Comparison of ENCODE assay signal across 24 mouse cellular contexts in genomic region chr12:104388477-104388876, GRCm38 (mm10). TPM values are rescaled to one million over a fixed set of nuclear protein-coding genes. Genes with fewer than 3 reads are reported as not detected.
"Had no signal": no experiment of that assay in that cellular context is flagged by ENCODE, and none has a peak within 500 bp of the region (broad histone marks: within the 10 kb centered on the region; RNA-seq: fewer than 3 reads in every experiment).

No protein-coding gene starts in this region.

- ATAC-seq: lung, postnatal 0 days; midbrain, embryonic 16.5 days had no signal

- H3K4me2 ChIP-seq: lung, embryonic 15.5 days; midbrain, embryonic 12.5 days; neural tube, embryonic 12.5 days; stomach, embryonic 15.5 days had no signal

- H3K36me3 ChIP-seq: lung, embryonic 15.5 days; midbrain, embryonic 12.5 days; neural tube, embryonic 12.5 days; stomach, embryonic 15.5 days had no signal

- H3K27me3 ChIP-seq: lung, embryonic 15.5 days; midbrain, embryonic 12.5 days; neural tube, embryonic 12.5 days; stomach, embryonic 15.5 days had no signal

- H3K4me1 ChIP-seq: lung, embryonic 15.5 days; midbrain, embryonic 12.5 days; neural tube, embryonic 12.5 days; stomach, embryonic 15.5 days had no signal

- H3K27ac ChIP-seq: liver, embryonic 14.5 days; lung, embryonic 15.5 days; macrophage; midbrain, embryonic 12.5 days; neural tube, embryonic 12.5 days; stomach, embryonic 15.5 days; stomach, postnatal 0 days had no signal

- DNase-seq: lung, adult 2 months; lung, postnatal 14 days; lung, postnatal 36 days; midbrain, embryonic 14.5 days; right cerebral cortex, postnatal 14 days; thymus, adult 2 months; thymus, postnatal 25 days; thymus, postnatal 4 days had no signal

- H3K4me3 ChIP-seq: lung, embryonic 15.5 days; megakaryocyte, embryonic 14.5 days; midbrain, embryonic 12.5 days; neural tube, embryonic 12.5 days; stomach, embryonic 15.5 days had no signal

- H3K9ac ChIP-seq: liver, embryonic 14.5 days; lung, embryonic 15.5 days; midbrain, embryonic 12.5 days; neural tube, embryonic 12.5 days; stomach, embryonic 15.5 days had no signal

- H3K9me3 ChIP-seq: lung, embryonic 15.5 days; megakaryocyte, embryonic 14.5 days; midbrain, embryonic 12.5 days; neural tube, embryonic 12.5 days; stomach, embryonic 15.5 days had no signal

RNA-seq across cellular contexts. Expression of gene Serpina3n, which starts 18.1 kb away (rescaled TPM):
- total RNA-seq: megakaryocyte progenitor cell, adult 5-6 weeks; monocyte, adult 5-6 weeks; neutrophil, adult 5-6 weeks had no signal
- polyA plus RNA-seq: macrophage; midbrain, embryonic 12.5 days; stomach, embryonic 15.5 days had no signal

RNA-seq across cellular contexts. Expression of gene Serpina3k, which starts 50.2 kb away (rescaled TPM):
- total RNA-seq: megakaryocyte progenitor cell, adult 5-6 weeks; monocyte, adult 5-6 weeks; neutrophil, adult 5-6 weeks had no signal
- polyA plus RNA-seq: liver, embryonic 14.5 days; lung, embryonic 15.5 days; macrophage; midbrain, embryonic 12.5 days; midbrain, embryonic 14.5 days; midbrain, embryonic 16.5 days; neural tube, embryonic 12.5 days; neural tube, embryonic 14.5 days; stomach, embryonic 15.5 days had no signal

RNA-seq across cellular contexts. Expression of gene Serpina3m, which starts 50.2 kb away (rescaled TPM):
- total RNA-seq: megakaryocyte progenitor cell, adult 5-6 weeks; monocyte, adult 5-6 weeks; neutrophil, adult 5-6 weeks had no signal
- polyA plus RNA-seq: lung, embryonic 15.5 days; lung, postnatal 0 days; macrophage; midbrain, embryonic 12.5 days; midbrain, embryonic 14.5 days; midbrain, embryonic 16.5 days; neural tube, embryonic 12.5 days; neural tube, embryonic 14.5 days; spleen, adult 2 months; stomach, embryonic 15.5 days; testis, adult 2 months had no signal
